Mouse (Mus musculus) embryonic facial prominence, embryonic 11.5 days (tissue): ENCODE results near the gene Agpat1. TPM values are rescaled to one million over a fixed set of nuclear protein-coding genes. Genes with fewer than 3 reads are reported as not detected.

Experiments
- ATAC-seq: fragments of 200-750 bp; cut with Nextera tagmentation; replicated peaks from 2 replicates; pipeline ENCODE4 v1.8.0; 2017; ENCODE audit warnings: low read depth; ENCODE audit not compliant: insufficient number of reproducible peaks, low FRiP score, low TSS enrichment
- DNase-seq: peaks from one replicate; pipeline ENCODE4 v3.0.0-alpha.2; 2015; ENCODE audit warnings: low spot score
- H3K27ac ChIP-seq: fragments of 300-500 bp; sonication (generic); replicated peaks from 2 replicates; pipeline ENCODE4 v1.5.1; 2014; ENCODE audit warnings: mild to moderate bottlenecking, low read depth, low read length, control low read depth
- H3K27me3 ChIP-seq: fragments of 300-500 bp; sonication (generic); 2 replicates; pipeline ENCODE4 v1.6.1; 2014; ENCODE audit warnings: mild to moderate bottlenecking, low read length, moderate library complexity, mixed read lengths; ENCODE audit not compliant: control insufficient read depth, insufficient read depth
- H3K36me3 ChIP-seq: fragments of 300-500 bp; sonication (generic); replicated peaks from 2 replicates; pipeline ENCODE4 v1.6.1; 2014; ENCODE audit warnings: low read depth, mild to moderate bottlenecking, low read length, moderate library complexity, mixed read lengths; ENCODE audit not compliant: control insufficient read depth, insufficient read depth
- H3K4me1 ChIP-seq: fragments of 300-500 bp; sonication (generic); 2 replicates; pipeline ENCODE4 v1.6.1; 2014; ENCODE audit warnings: low read length, mixed read lengths; ENCODE audit not compliant: control insufficient read depth, insufficient read depth
- H3K4me2 ChIP-seq: fragments of 300-500 bp; sonication (generic); 2 replicates; pipeline ENCODE4 v1.6.1; 2014; ENCODE audit warnings: low read depth, mild to moderate bottlenecking, control low read depth, low read length, moderate library complexity
- H3K4me3 ChIP-seq: fragments of 300-500 bp; sonication (generic); 2 replicates; pipeline ENCODE4 v1.5.1; 2014; ENCODE audit warnings: low read depth, low read length, control low read depth
- H3K9ac ChIP-seq: fragments of 300-500 bp; sonication (generic); replicated peaks from 2 replicates; pipeline ENCODE4 v1.6.1; 2014; ENCODE audit warnings: mild to moderate bottlenecking, control low read depth, low read length
- H3K9me3 ChIP-seq: fragments of 300-500 bp; sonication (generic); replicated peaks from 2 replicates; pipeline ENCODE4 v1.6.1; 2016; ENCODE audit warnings: mild to moderate bottlenecking, low read length, inconsistent platforms, mixed read lengths; ENCODE audit not compliant: control insufficient read depth
- WGBS: fragments of 180-500 bp; shearing (Covaris S2); extraction: QIAGEN DNeasy Blood & Tissue Kit; methylation state at CpG from one replicate; pipeline ENCODE4 v1.1.7; 2014; 5-methylcytosine and 5-hydroxymethylcytosine counted together
- polyA plus RNA-seq: library from polyadenylated mRNA; unstranded; fragments of >200 nt; fragmentation: Nextera tagmentation; extraction: Ambion mirVana; gene quantifications from 2 replicates; pipeline ENCODE4 v1.2.1, GENCODE M21; 2014

The Agpat1 gene
- polyA plus RNA-seq, 1 experiment from 2014 or later, result 55.3 TPM

- no peak overlapping the region for H3K9ac ChIP-seq
- no peaks in the 10 kb centered on the region for H3K36me3 ChIP-seq
- ATAC-seq (no peak), DNase-seq (no peak)
- no peak overlapping the region for H3K4me3 ChIP-seq
- peaks cover 8% of the 10 kb centered on the region for H3K4me1 ChIP-seq
- no peak overlapping the region for H3K27ac ChIP-seq
- no peaks in the 10 kb centered on the region for H3K27me3 ChIP-seq
- no peaks in the 10 kb centered on the region for H3K9me3 ChIP-seq
- 89% methylated on average over 12 of the region's 12 CpGs for WGBS
- no peak overlapping the region for H3K4me2 ChIP-seq
Measured at GRCm38 (mm10) chr17:34601796-34602195, 2.3 kb upstream of the Agpat1 start.

DNA sequence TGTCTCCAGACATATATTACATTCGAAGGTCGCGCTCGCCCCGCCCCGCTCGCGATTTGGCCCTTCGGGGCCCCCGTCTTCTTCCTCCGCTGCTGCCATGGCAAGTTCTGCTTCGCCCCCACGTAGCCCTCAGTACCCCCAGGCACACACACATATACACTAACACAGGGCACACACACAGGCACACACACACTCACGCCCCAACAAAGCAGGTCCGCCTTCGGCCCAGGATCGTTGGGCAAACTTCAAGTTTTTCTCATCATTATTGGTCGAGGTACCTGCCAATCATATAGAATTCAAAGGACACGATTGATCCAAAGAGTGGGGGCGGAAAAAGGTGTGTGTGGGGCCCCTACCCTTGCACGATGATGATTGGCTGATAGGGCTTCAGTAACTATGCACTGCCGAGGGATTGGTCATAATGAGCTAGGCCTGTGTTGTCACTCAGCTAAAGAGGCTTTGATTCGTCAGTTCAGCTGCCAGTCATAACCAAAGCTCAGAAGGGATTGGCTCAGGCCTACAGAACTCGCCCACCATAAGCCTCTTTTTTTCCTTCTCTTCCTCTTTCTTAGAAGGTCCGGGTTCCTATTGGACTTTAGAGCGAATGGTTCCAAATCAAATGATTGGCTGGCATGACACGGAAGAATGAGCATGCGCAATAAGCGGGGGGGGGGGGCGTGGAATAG is 544 bp upstream of the Agpat1 start, which contains the start of gene Rnf5:
Gene Rnf5, minus strand, starts transcription at position 316 of the 686 bp plus-strand sequence.
- Histone ChIP-seq H3K27me3 (no peaks in the 10 kb centered on the region), H3K4me2 (peak within 1 kb of the TSS; percentile 90), H3K9ac (peak within 1 kb of the TSS; percentile 65), H3K27ac (peak within 1 kb of the TSS; percentile 88), H3K4me1 (peaks cover 4% of the 10 kb centered on the region), H3K36me3 (no peaks in the 10 kb centered on the region), H3K9me3 (no peaks in the 10 kb centered on the region), H3K4me3 (peak within 1 kb of the TSS; percentile 99)
- under 1% methylated on average over 30 of the region's 30 CpGs for WGBS
- DNase-seq (peak; percentile 100), ATAC-seq (peak; percentile 97)

- peak overlapping the region; percentile 88 for H3K27ac ChIP-seq
Measured at GRCm38 (mm10) chr17:34604511-34605237, 612 bp downstream of the Agpat1 start.

DNA sequence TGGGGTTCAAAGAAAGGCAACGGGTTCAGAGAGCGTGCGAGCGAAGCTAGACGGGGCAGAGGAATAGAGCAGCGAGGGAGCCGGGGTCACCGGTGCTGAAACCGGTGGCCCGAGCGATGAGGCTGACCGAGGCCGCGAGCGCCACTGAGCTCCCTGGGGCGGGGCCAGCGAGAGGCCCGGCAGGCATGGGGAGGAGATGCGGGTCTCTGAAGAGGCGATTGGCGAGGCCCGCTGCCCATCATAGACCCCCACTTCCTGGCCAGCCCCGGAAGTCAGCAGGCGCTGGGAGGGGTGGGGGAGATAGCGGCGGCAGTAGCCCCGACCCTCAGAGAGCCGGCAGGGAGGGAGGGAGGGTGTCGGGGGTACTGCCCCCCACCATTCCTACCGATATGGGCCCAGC is 1.5 kb downstream of the Agpat1 start:
- Histone ChIP-seq H3K9ac (peak overlapping the region; percentile 88), H3K4me1 (peaks cover 4% of the 10 kb centered on the region), H3K36me3 (no peaks in the 10 kb centered on the region), H3K27ac (peak overlapping the region; percentile 88), H3K4me3 (peak overlapping the region; percentile 99), H3K27me3 (no peaks in the 10 kb centered on the region), H3K4me2 (peak overlapping the region; percentile 90), H3K9me3 (no peaks in the 10 kb centered on the region)
- DNase-seq, result peak; percentile 93
- peak; percentile 40 for ATAC-seq
- 0% methylated on average over 29 of the region's 30 CpGs for WGBS

More at GRCm38 (mm10) chr17:34604511-34605237, 612 bp downstream of the Agpat1 start:
- no peaks in the 10 kb centered on the region for H3K27me3 ChIP-seq
- WGBS, result 22% methylated on average over 24 of the region's 24 CpGs
- peak overlapping the region; percentile 90 for H3K4me2 ChIP-seq
- H3K4me1 ChIP-seq, result peaks cover 4% of the 10 kb centered on the region
- peak overlapping the region; percentile 99 for H3K4me3 ChIP-seq
- DNase-seq (no peak), ATAC-seq (no peak)
- no peaks in the 10 kb centered on the region for H3K36me3 ChIP-seq
- peak overlapping the region; percentile 54 for H3K9ac ChIP-seq
- H3K9me3 ChIP-seq, result no peaks in the 10 kb centered on the region

GRCm38 (mm10) chr17:34606186-34607039 is 2.4 kb downstream of the Agpat1 start:
- H3K9me3 ChIP-seq, result no peaks in the 10 kb centered on the region
- H3K4me1 ChIP-seq, result peaks cover 4% of the 10 kb centered on the region
- H3K9ac ChIP-seq, result peak overlapping the region; percentile 88
- no peaks in the 10 kb centered on the region for H3K36me3 ChIP-seq
- no peak for DNase-seq
- WGBS, result 18% methylated on average over 31 of the region's 32 CpGs
- ATAC-seq, result no peak
- no peaks in the 10 kb centered on the region for H3K27me3 ChIP-seq
- peak overlapping the region; percentile 90 for H3K4me2 ChIP-seq
- peak overlapping the region; percentile 88 for H3K27ac ChIP-seq
- peak overlapping the region; percentile 99 for H3K4me3 ChIP-seq

GRCm38 (mm10) chr17:34607997-34608396 is 3.9 kb downstream of the Agpat1 start:
- H3K27ac ChIP-seq, result no peak overlapping the region
- no peak overlapping the region for H3K9ac ChIP-seq
- 91% methylated on average over 7 of the region's 7 CpGs for WGBS
- H3K36me3 ChIP-seq, result peaks cover 9% of the 10 kb centered on the region
- no peak overlapping the region for H3K4me3 ChIP-seq
- DNase-seq (no peak), ATAC-seq (no peak)
- H3K27me3 ChIP-seq, result no peaks in the 10 kb centered on the region
- H3K4me2 ChIP-seq, result no peak overlapping the region
- H3K9me3 ChIP-seq, result no peaks in the 10 kb centered on the region
- H3K4me1 ChIP-seq, result peaks cover 4% of the 10 kb centered on the region

DNA sequence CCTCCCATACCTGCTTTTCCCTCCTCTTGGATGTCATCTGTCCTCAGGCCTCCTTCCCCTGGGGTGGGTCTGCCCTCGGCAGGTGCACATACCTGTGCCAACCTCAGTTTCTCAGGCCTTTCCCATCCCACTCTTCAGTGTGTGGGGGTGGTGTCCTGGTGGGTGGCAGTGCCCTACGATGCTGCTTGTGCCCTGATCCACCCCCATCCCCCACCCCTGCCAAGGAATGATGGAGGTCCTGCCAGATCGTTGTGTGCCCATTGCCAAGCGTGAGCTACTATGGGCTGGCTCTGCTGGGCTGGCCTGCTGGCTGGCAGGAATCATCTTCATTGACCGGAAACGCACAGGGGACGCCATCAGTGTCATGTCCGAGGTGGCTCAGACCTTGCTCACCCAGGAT is 7.0 kb downstream of the Agpat1 start:
- H3K4me1 ChIP-seq, result peaks cover 4% of the 10 kb centered on the region
- WGBS, result 90% methylated on average over 8 of the region's 8 CpGs
- DNase-seq, result no peak
- H3K9ac ChIP-seq, result no peak overlapping the region
- no peak overlapping the region for H3K4me2 ChIP-seq
- no peaks in the 10 kb centered on the region for H3K9me3 ChIP-seq
- no peaks in the 10 kb centered on the region for H3K27me3 ChIP-seq
- no peak for ATAC-seq
- no peak overlapping the region for H3K4me3 ChIP-seq
- peaks cover 9% of the 10 kb centered on the region for H3K36me3 ChIP-seq
- no peak overlapping the region for H3K27ac ChIP-seq
